Mouse (Mus musculus) heart, adult 8-10 months (tissue): ENCODE data around the gene Terb1. TPM values are rescaled to one million over a fixed set of nuclear protein-coding genes. Genes with fewer than 3 reads are reported as not detected.

ENCODE experiments used
- DNase-seq: peaks from one replicate; pipeline ENCODE4 v3.0.0; 2022; ENCODE audit warnings: low spot score
- total RNA-seq, 4 experiments: library from RNA; stranded (reverse); gene quantifications; 2 replicates each; pipeline ENCODE4 v1.2.4; 2022

Gene Terb1
- total RNA-seq, 4 experiments from 2014 or later: not detected

DNA sequence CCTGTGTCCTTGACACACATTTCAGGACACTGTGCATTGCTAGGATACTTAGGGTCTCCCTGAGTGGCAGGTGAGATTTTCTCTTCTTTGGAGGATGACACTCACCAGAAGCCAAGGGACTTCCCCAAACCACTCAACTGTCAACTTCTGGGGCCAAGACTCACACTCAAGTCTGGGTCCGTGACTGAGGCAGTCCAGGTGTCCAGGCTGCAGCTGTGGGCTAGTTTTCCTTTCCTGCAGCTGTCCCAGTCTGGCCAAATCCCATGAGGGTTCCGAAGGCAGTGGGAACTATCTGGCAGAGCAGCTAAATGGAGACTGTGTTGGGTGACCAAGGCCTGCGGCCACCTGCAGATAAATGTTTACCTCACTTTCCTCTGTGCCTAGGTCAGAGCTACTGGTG lies 97.7 kb downstream of the Terb1 start:
- DNase-seq: no peak

DNA sequence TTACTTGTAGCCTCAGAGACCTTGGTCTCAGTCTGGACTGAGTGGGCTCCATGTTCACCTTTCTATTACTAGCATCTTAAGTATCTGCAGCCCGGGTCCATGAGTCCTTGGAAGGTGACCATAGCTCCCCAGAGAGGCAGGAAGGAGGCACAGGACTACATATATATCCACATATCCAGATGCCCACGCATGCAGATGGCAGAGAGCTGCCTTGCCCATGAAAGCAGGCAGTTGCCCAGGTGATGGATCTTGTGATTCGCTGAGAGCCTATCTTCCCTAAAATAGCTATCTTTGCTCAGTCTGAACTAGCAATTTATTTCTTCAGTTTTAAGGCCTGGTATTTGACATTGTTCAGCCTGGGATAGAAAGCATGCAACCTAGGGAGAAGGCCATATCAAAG lies 98.2 kb downstream of the Terb1 start:
- no peak for DNase-seq

DNA sequence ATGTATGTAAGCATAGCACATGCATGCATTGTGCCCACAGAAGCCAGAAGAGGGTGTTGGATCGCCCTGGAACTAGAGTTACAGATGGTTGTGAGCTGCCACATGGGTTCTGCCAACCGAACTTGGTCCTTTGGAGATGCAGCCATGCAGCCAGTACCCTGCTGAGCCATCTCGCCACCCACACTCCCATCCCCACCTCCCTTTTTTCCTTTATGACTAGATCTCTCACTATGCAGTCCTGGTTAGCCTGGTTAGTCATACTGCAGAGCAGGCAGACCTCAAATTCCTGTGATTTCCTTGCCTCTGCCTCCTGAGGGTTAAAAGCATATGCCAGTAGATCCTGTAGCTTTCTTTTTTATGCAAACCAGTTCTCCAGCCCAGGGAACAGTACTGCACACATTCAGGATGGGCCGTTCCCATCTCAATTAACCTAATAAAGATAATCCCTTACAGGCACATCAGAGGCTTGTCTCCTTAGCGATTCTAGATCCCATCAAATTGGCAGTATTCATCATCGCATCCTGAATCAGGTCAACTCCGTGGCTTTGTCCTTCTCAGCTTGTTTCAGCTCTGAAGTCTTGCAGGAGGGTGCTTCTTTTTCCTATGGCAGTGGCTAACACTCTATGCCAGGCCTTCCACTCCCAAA lies 99.0 kb downstream of the Terb1 start:
- no peak for DNase-seq

DNA sequence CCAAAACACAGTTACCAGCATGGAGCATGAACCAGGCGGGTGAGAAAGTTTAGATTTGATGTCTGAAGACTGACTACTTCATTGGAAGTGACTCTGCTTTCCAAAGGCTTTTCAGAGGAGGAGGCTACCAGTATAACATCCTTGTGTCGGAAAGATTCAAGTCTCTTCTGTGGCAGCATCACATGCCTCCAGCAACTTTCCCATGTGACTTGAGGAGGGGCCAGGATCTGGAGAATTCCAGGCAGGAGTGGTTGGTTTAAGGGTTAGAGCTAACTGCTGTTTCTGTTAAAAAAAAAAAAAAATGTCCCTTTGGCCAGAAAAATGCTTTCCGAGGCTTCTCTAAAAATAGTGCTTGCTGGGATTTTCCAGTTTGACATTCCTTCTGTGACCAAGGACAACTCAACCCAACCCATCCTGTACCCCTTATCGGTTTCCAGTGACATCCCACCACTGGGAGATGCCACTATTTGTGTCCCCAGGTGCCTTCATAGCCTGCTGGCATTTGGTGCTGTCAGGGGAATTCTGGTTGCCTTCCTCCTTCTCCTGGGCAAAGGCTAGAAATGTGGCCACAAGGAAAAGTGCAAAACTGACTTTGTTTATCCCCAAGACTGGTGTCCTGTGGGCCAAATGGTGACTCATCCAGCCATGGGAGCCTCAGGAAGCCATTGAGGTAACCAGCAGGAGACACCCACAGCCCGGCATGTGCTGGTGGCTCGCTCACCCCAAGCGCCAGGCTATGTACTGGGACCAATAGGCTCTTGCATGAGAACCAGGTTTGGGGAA lies 101.2 kb downstream of the Terb1 start:
- DNase-seq: peak; percentile 18

DNA sequence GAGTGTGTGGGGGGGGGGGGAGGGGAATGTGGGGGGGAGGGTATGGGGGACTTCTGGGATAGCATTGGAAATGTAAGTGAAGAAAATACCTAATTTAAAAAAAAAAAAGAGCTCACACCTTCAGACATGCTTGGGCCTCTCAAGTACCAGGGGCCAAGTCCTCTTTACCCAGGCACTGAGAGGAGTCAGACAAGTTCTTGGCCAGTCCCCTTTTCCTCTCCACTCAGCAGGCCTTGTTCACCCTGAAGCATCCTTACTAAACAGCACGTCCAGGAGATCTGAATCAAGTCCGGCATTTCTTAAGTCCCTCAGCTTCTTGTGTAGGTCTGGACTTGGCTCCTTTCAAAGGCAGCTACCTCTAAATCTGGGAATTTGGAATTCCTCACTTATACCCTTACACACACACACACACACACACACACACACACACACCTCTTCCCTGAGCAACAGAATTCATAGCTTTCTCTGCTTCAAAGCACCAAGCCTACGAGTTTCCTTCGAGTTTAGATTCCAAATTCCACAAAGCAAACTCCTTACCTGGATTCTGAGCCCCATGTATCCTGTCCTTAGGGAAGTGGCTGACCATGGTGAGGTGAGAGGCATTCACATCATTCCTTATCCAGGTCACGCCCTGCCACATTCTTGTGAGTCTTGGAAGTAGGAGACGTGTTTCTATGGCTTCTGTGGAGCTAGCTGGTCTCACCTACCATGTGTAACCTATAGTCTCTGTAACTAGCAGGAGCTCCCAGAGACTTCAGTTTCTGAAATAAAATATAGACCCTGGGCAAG lies 103.2 kb downstream of the Terb1 start:
- DNase-seq: no peak

DNA sequence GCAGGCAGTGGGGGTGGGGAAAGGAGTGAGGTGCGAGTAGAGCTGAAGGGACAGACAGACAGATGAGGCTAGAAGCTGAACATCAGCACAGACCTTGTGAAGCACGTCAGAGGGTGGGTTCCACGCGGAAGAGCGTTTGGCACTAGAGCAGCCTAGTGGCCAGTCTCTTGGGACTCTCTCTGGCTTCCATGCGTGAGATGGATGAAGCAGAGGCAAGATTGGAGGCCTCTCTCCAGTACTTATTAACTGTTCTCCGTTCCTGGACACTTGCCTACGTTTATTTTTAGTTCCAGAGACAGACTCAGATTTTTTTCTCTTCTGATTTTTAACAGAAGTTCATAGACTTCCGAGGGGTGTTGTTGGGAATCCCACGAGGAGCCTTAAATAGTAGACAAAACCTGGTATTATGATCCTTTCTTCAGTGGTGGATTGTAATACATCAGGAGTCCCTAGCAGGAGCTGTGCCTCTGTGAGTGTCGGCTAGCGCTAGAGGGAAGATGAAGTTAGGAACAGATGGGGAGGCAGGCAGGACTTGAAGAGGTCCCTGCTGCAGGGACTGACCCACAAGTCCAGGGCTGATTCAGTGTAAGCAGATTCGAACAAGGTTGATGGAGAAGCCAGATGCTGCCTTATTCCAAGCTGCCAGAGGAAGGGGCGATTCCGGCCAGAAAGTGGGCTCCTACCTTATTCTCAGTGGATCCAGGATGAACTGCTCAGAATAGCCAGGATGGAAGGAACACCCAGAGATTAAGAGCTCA lies 104.1 kb downstream of the Terb1 start:
- DNase-seq: peak; percentile 60

DNA sequence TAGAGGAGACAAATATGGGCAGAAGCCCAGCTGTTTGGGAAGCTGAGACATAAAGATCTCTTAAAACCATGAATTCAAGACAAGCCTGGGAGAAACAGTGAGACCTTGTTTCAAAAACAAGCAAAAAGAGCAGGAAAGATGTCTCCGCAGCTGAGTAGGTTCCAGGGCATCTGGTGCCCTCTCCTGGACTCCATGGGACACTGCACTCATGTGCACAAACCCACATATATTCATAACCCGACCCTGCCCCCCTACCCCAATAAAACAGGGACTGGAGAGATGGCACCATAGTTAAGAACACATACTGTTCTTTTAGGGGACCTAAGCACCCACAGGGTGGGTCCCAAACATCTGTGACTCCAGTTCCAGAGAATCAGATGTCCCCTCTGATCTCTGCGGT lies 106.1 kb downstream of the Terb1 start:
- no peak for DNase-seq

Other genes with a start within 250 kb of the Terb1 start
- gene Cmtm2a, start 216.7 kb downstream of the Terb1 start, total RNA-seq: not detected
- gene Gm45711, start 199.8 kb downstream of the Terb1 start, total RNA-seq: not detected
- gene Cmtm1, start 199.8 kb downstream of the Terb1 start, total RNA-seq: under 1 TPM in 1 of 4 experiments, not detected in 3; 0.28 TPM
- not detected for gene Gm11020, start 188.3 kb downstream of the Terb1 start, total RNA-seq
- not detected for gene Cmtm2b, start 187.7 kb downstream of the Terb1 start, total RNA-seq
- 10 to 100 TPM; 10.1 to 18.8 (median 14.9) TPM for gene Cmtm3, start 170.5 kb downstream of the Terb1 start, total RNA-seq
- gene Cmtm4, start 114.1 kb downstream of the Terb1 start, total RNA-seq: 10 to 100 TPM; 10.7 to 11.8 (median 11.0) TPM
- gene Dync1li2, start 66.9 kb downstream of the Terb1 start, total RNA-seq: 100 to 1,000 TPM in 2 of 4 experiments, 10 to 100 TPM in 2; 80.4 to 113 (median 96.5) TPM
- gene Nae1, start 24.7 kb upstream of the Terb1 start, total RNA-seq: 10 to 100 TPM; 28.5 to 32.0 (median 29.9) TPM
- 1 to 10 TPM; 2.6 to 4.4 (median 3.2) TPM for gene Car7, start 24.8 kb upstream of the Terb1 start, total RNA-seq
- 10 to 100 TPM; 24.1 to 44.1 (median 34.9) TPM for gene Pdp2, start 81.5 kb upstream of the Terb1 start, total RNA-seq
- 1 to 10 TPM; 3.7 to 8.2 (median 6.5) TPM for gene Cdh16, start 114.5 kb upstream of the Terb1 start, total RNA-seq
- gene Rrad, start 121.4 kb upstream of the Terb1 start, total RNA-seq: 100 to 1,000 TPM; 215 to 381 (median 317) TPM
- 10 to 100 TPM; 65.5 to 84.7 (median 73.7) TPM for gene Ciao2b, start 132.1 kb upstream of the Terb1 start, total RNA-seq
- gene Ces2a, start 224.1 kb upstream of the Terb1 start, total RNA-seq: not detected